Mouse (Mus musculus) T-helper 17 cell (primary cell): ENCODE results near the gene Gm4187.

Experiments used
- in situ Hi-C, 2 experiments: fragments of 300-600 bp; cut with MboI, MseI; formaldehyde crosslinking; loops; 1 replicate in 1 of 2; 2 replicates in 1 of 2; pipeline ENCODE4 v1.15.1; 2025; ENCODE audit warnings: high pct_unique_total_duplicates in 2 of 2

Gm4187 gene

DNA sequence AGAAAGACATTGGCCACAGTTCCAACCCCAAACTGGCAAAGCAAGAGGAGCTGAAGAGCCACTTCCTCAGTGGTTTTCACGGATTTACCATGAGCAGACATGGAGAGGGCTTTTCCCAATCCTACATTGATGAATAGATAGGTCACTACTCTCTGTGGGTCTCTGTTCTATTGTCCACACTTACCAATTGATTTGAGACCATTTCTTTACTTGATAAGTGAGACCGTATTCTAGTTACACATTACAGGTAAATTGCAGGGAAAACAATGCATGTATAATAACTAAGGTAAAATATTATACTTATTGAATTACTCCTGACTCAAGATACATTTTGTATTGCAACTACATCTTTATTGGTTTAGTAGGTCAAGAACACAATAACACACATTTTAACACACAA, at the start of gene Gm4187:
Gene Gm4187 (minus strand): TSS at position 101 of the 400 bp plus-strand sequence.
- in situ Hi-C loops: loop anchor here in 1 of 2 experiments (10.0 kb wide), 1 partner anchor 465 kb away; the partner anchor contains the start of gene Vmn1r158

DNA sequence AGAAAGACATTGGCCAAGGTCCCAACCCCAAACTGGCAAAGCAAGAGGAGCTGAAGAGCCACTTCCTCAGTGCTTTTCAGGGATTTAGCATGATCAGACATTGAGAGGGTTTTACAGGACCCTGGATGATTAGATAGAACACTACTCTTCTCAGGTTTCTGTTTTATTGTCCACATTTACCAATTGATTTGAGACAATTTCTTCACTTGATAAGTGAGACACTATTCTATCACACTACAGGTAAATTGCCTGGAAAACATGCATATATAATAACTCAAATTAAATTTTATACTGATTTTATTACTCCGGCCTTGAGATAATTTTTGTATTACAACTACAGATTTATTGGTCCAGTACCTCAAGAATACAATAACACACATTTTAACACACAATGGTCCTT, 41.4 kb upstream of the Gm4187 start, which contains the start of gene Gm8660:
Gene Gm8660 (minus strand): TSS at position 101 of the 400 bp plus-strand sequence.
- in situ Hi-C loops: loop anchor here (25.0 kb wide), 2 partner anchors 1259 to 2009 kb away; no protein-coding TSS in a partner anchor
